Mouse (Mus musculus): ENCODE results near the gene Nol8. TPM values are rescaled to one million over a fixed set of nuclear protein-coding genes. Genes with fewer than 3 reads are reported as not detected.

The Nol8 gene
- polyA plus RNA-seq, 1 experiment from 2014 or later = 29.6 TPM

- no peak for DNase-seq (ENCODE audit: low spot score)
Measured at GRCm38 (mm10) chr13:49684266-49684665, 31.4 kb downstream of the Nol8 start.

- no peak for DNase-seq (ENCODE audit: low spot score)
Measured at GRCm38 (mm10) chr13:49691056-49691455, 38.2 kb downstream of the Nol8 start.

DNA sequence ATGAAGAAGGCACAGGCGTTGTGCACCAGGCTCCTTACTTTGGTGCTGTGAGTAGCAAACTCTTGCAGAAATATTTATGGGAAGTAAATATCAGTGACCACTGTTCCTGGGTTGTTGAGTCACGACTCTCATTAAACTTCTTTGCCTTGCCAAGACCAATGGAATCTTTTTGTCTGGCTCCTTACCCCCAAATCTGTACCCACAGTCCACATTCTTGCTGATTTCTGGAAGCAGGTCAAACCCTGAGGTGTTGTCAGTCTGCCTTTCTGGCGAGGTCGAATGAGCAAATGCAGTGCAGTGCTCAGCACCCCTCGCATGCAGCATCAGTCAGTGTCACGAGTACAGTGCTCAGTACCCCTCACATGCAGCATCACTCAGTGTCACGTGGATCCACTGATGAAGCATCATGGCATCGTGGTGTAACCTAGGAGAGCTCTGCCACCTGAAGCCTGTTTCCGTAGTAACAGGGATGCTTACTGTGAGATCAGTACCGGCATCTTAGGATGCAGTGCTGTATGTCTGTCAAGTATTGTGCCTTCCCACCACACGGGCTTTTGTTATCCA is 50.4 kb downstream of the Nol8 start:
- no peak for DNase-seq (ENCODE audit: low spot score)

- DNase-seq (ENCODE audit: low spot score) = no peak
Measured at GRCm38 (mm10) chr13:49706032-49706690, 53.3 kb downstream of the Nol8 start.

DNA sequence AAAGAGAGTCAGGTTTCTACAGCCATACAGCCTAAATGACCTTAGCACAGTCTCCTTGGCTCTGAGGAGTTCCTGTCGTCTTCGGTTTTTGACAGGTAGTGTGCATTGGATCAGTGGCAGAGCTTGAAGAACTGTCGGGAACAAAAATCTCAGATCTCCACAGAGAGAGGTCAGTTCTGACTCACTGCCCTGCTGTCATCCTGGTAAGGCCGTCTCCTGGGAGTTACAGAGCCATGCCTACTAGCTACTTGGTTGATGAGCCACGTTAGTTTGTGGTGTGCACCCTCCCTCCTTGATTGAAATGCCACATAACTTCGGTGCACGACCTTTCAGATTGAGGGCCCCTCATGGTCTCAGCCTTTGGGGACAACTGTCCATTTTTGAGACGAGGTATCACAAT is 55.4 kb downstream of the Nol8 start:
- no peak for DNase-seq (ENCODE audit: low spot score)

DNA sequence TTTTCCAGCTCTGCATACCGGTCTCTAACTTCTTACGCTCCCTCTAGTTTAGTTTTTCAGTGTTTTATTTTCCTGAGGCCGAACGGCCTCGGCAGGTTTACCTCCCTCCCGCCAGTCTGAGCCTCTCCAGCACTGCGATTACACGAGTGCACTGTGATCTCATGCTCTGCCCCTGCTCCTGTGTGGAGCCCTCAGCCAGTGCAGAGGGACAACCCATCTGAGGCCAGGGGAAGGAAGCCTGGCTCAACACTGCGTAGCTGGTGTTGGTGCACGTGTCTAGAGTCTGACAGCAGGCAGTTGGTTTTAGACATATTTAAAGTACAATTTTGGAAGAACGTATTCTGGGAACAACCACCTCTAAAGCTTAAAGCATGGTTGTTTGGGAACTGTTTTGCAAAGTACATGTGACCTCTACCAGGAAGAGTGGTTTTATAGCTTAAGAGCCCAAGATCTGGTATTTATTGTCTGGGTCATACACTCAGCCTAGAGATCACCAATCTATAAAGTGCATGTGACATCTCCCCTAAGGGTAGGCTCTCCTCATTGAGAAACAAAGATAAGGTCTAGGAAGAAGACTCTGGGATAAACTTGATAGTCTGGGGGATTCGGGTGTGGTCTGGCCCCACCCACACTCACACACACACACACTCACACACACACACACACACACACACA is 59.3 kb downstream of the Nol8 start:
- no peak for DNase-seq (ENCODE audit: low spot score)

DNA sequence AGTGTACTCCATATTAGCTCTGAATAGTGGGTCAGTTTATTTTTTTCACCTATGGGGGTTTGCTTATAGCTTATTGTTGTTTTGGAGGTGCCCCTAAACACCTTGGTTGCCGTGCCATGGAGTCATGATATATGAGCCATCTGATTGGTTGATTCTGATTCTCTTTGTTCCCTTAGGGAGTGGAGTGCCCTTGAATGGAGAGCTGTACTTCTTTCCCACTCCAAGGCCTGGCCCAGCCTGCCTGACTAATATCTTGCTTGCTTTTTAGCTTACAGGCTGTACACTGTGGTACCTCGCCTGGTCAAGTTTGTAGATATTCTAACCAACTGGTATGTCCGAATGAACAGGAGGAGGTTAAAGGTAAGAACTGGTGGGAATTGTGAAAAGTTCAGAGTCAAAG is 66.4 kb downstream of the Nol8 start:
- no peak for DNase-seq (ENCODE audit: low spot score)

Other genes starting within 250 kb of the Nol8 start
- 13.5 and 15.2 TPM in 2 replicates for gene Ippk, start 231.8 kb upstream of the Nol8 start, polyA plus RNA-seq (2015; fragmentation: Nextera tagmentation; extraction: Ambion mirVana)
- 0.77 and 1.4 TPM in 2 replicates for gene Tes3-ps, start 159.8 kb upstream of the Nol8 start, polyA plus RNA-seq (2015; fragmentation: Nextera tagmentation; extraction: Ambion mirVana)
- gene Ecm2, start 148.3 kb upstream of the Nol8 start, polyA plus RNA-seq (2015; fragmentation: Nextera tagmentation; extraction: Ambion mirVana) = 0.60 and 0.79 TPM in 2 replicates
- gene Aspn, start 108.6 kb upstream of the Nol8 start, polyA plus RNA-seq (2015; fragmentation: Nextera tagmentation; extraction: Ambion mirVana) = 9.4 and 9.6 TPM in 2 replicates
- gene Omd, start 70.6 kb upstream of the Nol8 start, polyA plus RNA-seq (2015; fragmentation: Nextera tagmentation; extraction: Ambion mirVana) = 0.45 and 0.73 TPM in 2 replicates
- 4.4 and 7.2 TPM in 2 replicates for gene Ogn, start 45.0 kb upstream of the Nol8 start, polyA plus RNA-seq (2015; fragmentation: Nextera tagmentation; extraction: Ambion mirVana)
- gene Cenpp, start 293 bp upstream of the Nol8 start, polyA plus RNA-seq (2015; fragmentation: Nextera tagmentation; extraction: Ambion mirVana) = 38.7 and 41.2 TPM in 2 replicates
- 32.1 and 37.2 TPM in 2 replicates for gene Iars, start 29.0 kb downstream of the Nol8 start, polyA plus RNA-seq (2015; fragmentation: Nextera tagmentation; extraction: Ambion mirVana)
- gene Gm30302, start 145.9 kb downstream of the Nol8 start, polyA plus RNA-seq (2015; fragmentation: Nextera tagmentation; extraction: Ambion mirVana) = not detected in 2 replicates

Data from thymus, postnatal 0 days (tissue).